Mouse (Mus musculus) embryonic stem cell, embryonic (primary cell): ENCODE results near the gene Bzw1.
"Not testable (repeated sequence)": the region's sequence is repeated elsewhere in the genome, so short reads cannot be mapped to it uniquely, and the experiment has no call there.

Experiments used
- CTCF ChIA-PET, 4 experiments: fragments of 300-600 bp in 2 of 4; fragments of 350-600 bp in 2 of 4; sonication (Branson Sonifier 250); formaldehyde crosslinking; loops; one replicate each; lab custom pipeline; 2022; ENCODE audit warnings: inconsistent platforms in 2 of 4; lab: Charles Lee
- POLR2A ChIA-PET, 4 experiments: fragments of 300-600 bp in 2 of 4; fragments of 350-600 bp in 2 of 4; sonication (Branson Sonifier 250); formaldehyde crosslinking; loops; one replicate each; lab custom pipeline; 2022; ENCODE audit warnings: antibody characterized with exemption in 4 of 4, inconsistent platforms in 1 of 4; lab: Charles Lee

Gene Bzw1

GRCm38 (mm10) chr1:58392652-58393283 is at the start of gene Bzw1:
TSS of gene Bzw1 (plus strand) at chr1:58392898.
- ChIA-PET CTCF (interaction anchor here in 2 of 4 experiments (0.6 to 1.4 kb wide), 5 partner anchors 24 to 660 kb away, joined by 3 to 7 read pairs (median 3); no protein-coding TSS in a partner anchor), POLR2A (interaction anchor here (0.5 to 12.1 kb wide), 48 partner anchors 9 to 660 kb away, joined by 3 to 310 read pairs (median 7); partner anchors contain the start of genes Clk1 (in 3 of the 4), Nif3l1 (in 2 of the 4), Orc2 (in 2 of the 4) and Ppil3 (in 2 of the 4))

- ChIA-PET POLR2A (interaction anchor here in 2 of 4 experiments (0.7 to 3.6 kb wide), 3 partner anchors 15 to 60 kb away, joined by 3 to 14 read pairs (median 5); no protein-coding TSS in a partner anchor), CTCF (interaction anchor here in 1 of 4 experiments (0.6 to 0.9 kb wide), 2 partner anchors 39 to 836 kb away, joined by 3 to 5 read pairs; no protein-coding TSS in a partner anchor)
These were observed 48.8 kb upstream of the Bzw1 start for GRCm38 (mm10) chr1:58343861-58344260.

GRCm38 (mm10) chr1:58344570-58344969 is 48.1 kb upstream of the Bzw1 start:
- ChIA-PET CTCF (interaction anchor here in 1 of 4 experiments (0.9 kb wide), 1 partner anchor 40 kb away, joined by 5 read pairs; no protein-coding TSS in a partner anchor), POLR2A (interaction anchor here in 1 of 4 experiments (2.2 kb wide), 1 partner anchor 14 kb away, joined by 5 read pairs; no protein-coding TSS in a partner anchor)

GRCm38 (mm10) chr1:58346159-58346558 is 46.5 kb upstream of the Bzw1 start:
- ChIA-PET POLR2A (interaction anchor here in 1 of 4 experiments (0.6 kb wide), 1 partner anchor 52 kb away, joined by 3 read pairs; no protein-coding TSS in a partner anchor), CTCF (interaction anchor here in 1 of 4 experiments (0.6 kb wide), 2 partner anchors 16 to 571 kb away, joined by 3 to 5 read pairs; no protein-coding TSS in a partner anchor)

GRCm38 (mm10) chr1:58348712-58349111 is 44.0 kb upstream of the Bzw1 start:
- CTCF ChIA-PET: no interaction called here

GRCm38 (mm10) chr1:58353238-58353893 is 39.3 kb upstream of the Bzw1 start:
- ChIA-PET CTCF (interaction anchor here in 2 of 4 experiments (0.6 kb wide), 3 partner anchors 34 to 1348 kb away, joined by 3 to 4 read pairs (median 4); no protein-coding TSS in a partner anchor), POLR2A (interaction anchor here in 3 of 4 experiments (0.7 to 1.8 kb wide), 5 partner anchors 9 to 1298 kb away, joined by 3 to 4 read pairs (median 4); no protein-coding TSS in a partner anchor)

More at GRCm38 (mm10) chr1:58348712-58349111, 44.0 kb upstream of the Bzw1 start:
- POLR2A ChIA-PET: no interaction called here

GRCm38 (mm10) chr1:58358958-58359901 is 33.5 kb upstream of the Bzw1 start:
- POLR2A ChIA-PET: interaction anchor here in 3 of 4 experiments (0.6 to 2.5 kb wide), 26 partner anchors 8 to 370 kb away, joined by 3 to 19 read pairs (median 4); partner anchors contain the start of genes Bzw1 (in 3 of the 3), Clk1 (in 1 of the 3), Nif3l1 (in 1 of the 3) and Ppil3 (in 1 of the 3)

GRCm38 (mm10) chr1:58362296-58362695 is 30.4 kb upstream of the Bzw1 start:
- CTCF ChIA-PET: interaction anchor here in 2 of 4 experiments (0.5 to 0.7 kb wide), 3 partner anchors 16 to 366 kb away, joined by 3 to 5 read pairs (median 4); no protein-coding TSS in a partner anchor

More at GRCm38 (mm10) chr1:58358958-58359901, 33.5 kb upstream of the Bzw1 start:
- CTCF ChIA-PET: interaction anchor here in 3 of 4 experiments (0.5 to 0.8 kb wide), 4 partner anchors 19 to 1309 kb away, joined by 3 read pairs; no protein-coding TSS in a partner anchor

GRCm38 (mm10) chr1:58364551-58364950 is 28.1 kb upstream of the Bzw1 start:
- ChIA-PET CTCF (interaction anchor here in 1 of 4 experiments (0.5 kb wide), 1 partner anchor 252 kb away, joined by 5 read pairs; the partner anchor contains the start of gene Aox3), POLR2A (interaction anchor here in 1 of 4 experiments (0.9 to 3.7 kb wide), 5 partner anchors 20 to 49 kb away, joined by 3 to 20 read pairs (median 4); partner anchors contain the start of gene Bzw1)

More at GRCm38 (mm10) chr1:58362296-58362695, 30.4 kb upstream of the Bzw1 start:
- POLR2A ChIA-PET: interaction anchor here in 3 of 4 experiments (0.6 to 3.7 kb wide), 33 partner anchors 9 to 1247 kb away, joined by 3 to 20 read pairs (median 3); partner anchors contain the start of genes Bzw1 (in 2 of the 3), Ppil3 (in 2 of the 3), 1700066M21Rik (in 1 of the 3) and Clk1 (in 1 of the 3)

GRCm38 (mm10) chr1:58365829-58366228 is 26.9 kb upstream of the Bzw1 start:
- POLR2A ChIA-PET: interaction anchor here in 3 of 4 experiments (1.0 to 3.3 kb wide), 12 partner anchors 9 to 58 kb away, joined by 3 to 34 read pairs (median 6); partner anchors contain the start of genes Bzw1 (in 3 of the 3) and Clk1 (in 1 of the 3)
- CTCF ChIA-PET: no interaction called here

- ChIA-PET CTCF (no interaction called here), POLR2A (interaction anchor here (0.5 to 3.3 kb wide), 29 partner anchors 8 to 350 kb away, joined by 3 to 34 read pairs (median 4); partner anchors contain the start of genes Bzw1 (in 3 of the 4) and Clk1 (in 1 of the 4))
These were observed 25.8 kb upstream of the Bzw1 start for GRCm38 (mm10) chr1:58366737-58367471.

- POLR2A ChIA-PET: interaction anchor here in 1 of 4 experiments (1.2 kb wide), 1 partner anchor 23 kb away, joined by 6 read pairs; the partner anchor contains the start of gene Bzw1
- CTCF ChIA-PET: interaction anchor here in 1 of 4 experiments (1.3 kb wide), 1 partner anchor 23 kb away, joined by 3 read pairs; the partner anchor contains the start of gene Bzw1
These were observed 23.0 kb upstream of the Bzw1 start for GRCm38 (mm10) chr1:58369716-58370115.

- CTCF ChIA-PET: not testable (repeated sequence)
- POLR2A ChIA-PET: interaction anchor here in 2 of 4 experiments (0.6 to 2.0 kb wide), 2 partner anchors 8 to 17 kb away, joined by 5 to 11 read pairs; no protein-coding TSS in a partner anchor
These were observed 18.4 kb upstream of the Bzw1 start for GRCm38 (mm10) chr1:58374266-58374665.

- ChIA-PET CTCF (interaction anchor here in 1 of 4 experiments (1.3 kb wide), 1 partner anchor 20 kb away, joined by 3 read pairs; no protein-coding TSS in a partner anchor), POLR2A (interaction anchor here in 2 of 4 experiments (0.8 to 3.3 kb wide), 6 partner anchors 9 to 34 kb away, joined by 3 to 14 read pairs (median 4); partner anchors contain the start of gene Bzw1 (in 1 of the 2))
These were observed 17.0 kb upstream of the Bzw1 start for GRCm38 (mm10) chr1:58375574-58376147.
